ENCODE assay signal across 27 mouse cellular contexts in genomic region chr5:100568177-100568576, GRCm38 (mm10). TPM values are rescaled to one million over a fixed set of nuclear protein-coding genes. Genes with fewer than 3 reads are reported as not detected.
A peak's percentile ranks its signal among the peaks of the same experiment; 100 is the strongest.
DNase-seq lines count a peak whose midpoint lies in the region; ATAC-seq and TF ChIP-seq lines count a peak whose summit lies in the region.
"Had no signal": no experiment of that assay in that cellular context is flagged by ENCODE, and none has a peak within 500 bp of the region (broad histone marks: within the 10 kb centered on the region; RNA-seq: fewer than 3 reads in every experiment).

No protein-coding gene starts in this region.

- TF ChIP-seq CTCF in stomach, postnatal 0 days (IDR thresholded peaks at IDR 0.05; ENCODE audit: low read depth), result no peak

- no peak for ATAC-seq in kidney, embryonic 14.5 days (ENCODE audit: low FRiP score, low TSS enrichment)
- ATAC-seq in lung, embryonic 16.5 days (ENCODE audit: low read depth), result no peak
- ATAC-seq in liver, embryonic 15.5 days (ENCODE audit: insufficient read depth), result no peak
- ATAC-seq in stomach, postnatal 0 days (ENCODE audit: low FRiP score, low TSS enrichment), result no peak
- ATAC-seq: forebrain, embryonic 15.5 days; inflammation-experienced regulatory T-cells, adult 6 months had no signal

- no peak overlapping the region; the same call in 1 of the 2 replicates for H3K4me2 ChIP-seq in kidney, embryonic 14.5 days (replicated peaks; ENCODE audit: low read depth, low read length)
- H3K4me2 ChIP-seq in lung, embryonic 16.5 days (ENCODE audit: low read depth, low read length), result peak overlapping the region; percentile 36; the same call in 1 of the 2 replicates
- 0 out of 2 replicates have a peak overlapping the region, but pooled peaks have one; percentile 6 for H3K4me2 ChIP-seq in liver, embryonic 15.5 days
- H3K4me2 ChIP-seq in stomach, postnatal 0 days (replicated peaks; ENCODE audit: low read depth), result peak overlapping the region; percentile 34
- H3K4me2 ChIP-seq: forebrain, embryonic 15.5 days; heart, embryonic 13.5 days; hindbrain, embryonic 13.5 days; limb, embryonic 15.5 days; neural tube, embryonic 12.5 days had no signal

- WGBS in kidney, embryonic 14.5 days, result 47% methylated on average over 8 of the region's 8 CpGs
- WGBS in lung, embryonic 16.5 days, result 61% methylated on average over 8 of the region's 8 CpGs
- 36% methylated on average over 8 of the region's 8 CpGs for WGBS in liver, embryonic 15.5 days (ENCODE audit: insufficient replicate concordance)
- 41% methylated on average over 8 of the region's 8 CpGs for WGBS in stomach, postnatal 0 days

- TF ChIP-seq EP300 in stomach, postnatal 0 days (optimal IDR thresholded peaks at IDR 0.05), result no peak

- no peak overlapping the region for H3K9ac ChIP-seq in kidney, embryonic 14.5 days (ENCODE audit: low read depth, low read length)
- no peak overlapping the region for H3K9ac ChIP-seq in lung, embryonic 16.5 days (ENCODE audit: low read length)
- H3K9ac ChIP-seq in liver, embryonic 15.5 days, result no peak overlapping the region
- no peak overlapping the region for H3K9ac ChIP-seq in stomach, postnatal 0 days (ENCODE audit: low read length)
- H3K9ac ChIP-seq: forebrain, embryonic 15.5 days; heart, embryonic 13.5 days; hindbrain, embryonic 13.5 days; limb, embryonic 15.5 days; lung, embryonic 14.5 days; neural tube, embryonic 12.5 days had no signal

- peak overlapping the region; percentile 74; the same call in 1 of the 2 replicates for H3K27ac ChIP-seq in kidney, embryonic 14.5 days (ENCODE audit: low read depth, low read length)
- peak overlapping the region; percentile 45; the same call in 1 of the 2 replicates for H3K27ac ChIP-seq in lung, embryonic 16.5 days (ENCODE audit: low read length)
- H3K27ac ChIP-seq in liver, embryonic 15.5 days (replicated peaks), result no peak overlapping the region
- no peak overlapping the region for H3K27ac ChIP-seq in stomach, postnatal 0 days (replicated peaks)
- H3K27ac ChIP-seq: forebrain, embryonic 15.5 days; heart, embryonic 13.5 days; hindbrain, embryonic 13.5 days; limb, embryonic 15.5 days; neural tube, embryonic 12.5 days had no signal

- H3K4me3 ChIP-seq in kidney, embryonic 14.5 days (ENCODE audit: low read length), result no peak overlapping the region
- H3K4me3 ChIP-seq in lung, embryonic 16.5 days (ENCODE audit: low read length), result no peak overlapping the region
- no peak overlapping the region for H3K4me3 ChIP-seq in liver, embryonic 15.5 days (replicated peaks)
- no peak overlapping the region for H3K4me3 ChIP-seq in stomach, postnatal 0 days (ENCODE audit: low read depth, low read length)
- H3K4me3 ChIP-seq: forebrain, embryonic 15.5 days; heart, embryonic 13.5 days; hindbrain, embryonic 13.5 days; limb, embryonic 15.5 days; neural tube, embryonic 12.5 days had no signal

- H3K9me3 ChIP-seq in kidney, embryonic 14.5 days (ENCODE audit: control insufficient read depth, low read length), result no peaks in the 10 kb centered on the region
- no peaks in the 10 kb centered on the region for H3K9me3 ChIP-seq in lung, embryonic 16.5 days (ENCODE audit: control insufficient read depth, low read length)
- no peaks in the 10 kb centered on the region for H3K9me3 ChIP-seq in liver, embryonic 15.5 days (replicated peaks)
- no peaks in the 10 kb centered on the region for H3K9me3 ChIP-seq in stomach, postnatal 0 days (ENCODE audit: control insufficient read depth, low read length)
- H3K9me3 ChIP-seq: forebrain, embryonic 15.5 days; heart, embryonic 13.5 days; hindbrain, embryonic 13.5 days; limb, embryonic 15.5 days; neural tube, embryonic 12.5 days had no signal

- no peaks in the 10 kb centered on the region for H3K36me3 ChIP-seq in kidney, embryonic 14.5 days (ENCODE audit: control insufficient read depth, insufficient read depth, low read length)
- no peaks in the 10 kb centered on the region for H3K36me3 ChIP-seq in lung, embryonic 16.5 days (ENCODE audit: control insufficient read depth, insufficient read depth, low read length)
- no peaks in the 10 kb centered on the region for H3K36me3 ChIP-seq in liver, embryonic 15.5 days (replicated peaks)
- H3K36me3 ChIP-seq in stomach, postnatal 0 days (ENCODE audit: control insufficient read depth, insufficient read depth, low read length), result no peaks in the 10 kb centered on the region
- H3K36me3 ChIP-seq: forebrain, embryonic 15.5 days; heart, embryonic 13.5 days; hindbrain, embryonic 13.5 days; limb, embryonic 15.5 days; neural tube, embryonic 12.5 days had no signal

- DNase-seq in kidney, adult 18-20 months, result no peak
- DNase-seq in lung, postnatal 14 days, result no peak
- no peak for DNase-seq in stomach, postnatal 0 days (ENCODE audit: low spot score)
- DNase-seq in cerebellum, adult 8-10 months, result no peak
- DNase-seq in heart, postnatal 4 days, result no peak
- DNase-seq: adrenal gland, postnatal 10 days; cerebellum, adult 9-10 months; heart, adult 11 months; left cerebral cortex, postnatal 4 days; lung, embryonic 14.5 days; lung, postnatal 4 days; midbrain, embryonic 14.5 days; right cerebral cortex, postnatal 14 days; spleen, adult 18-20 months; thymus, adult 18-20 months; thymus, postnatal 36 days had no signal

- H3K27me3 ChIP-seq in kidney, embryonic 14.5 days (ENCODE audit: control insufficient read depth, insufficient read depth, low read length), result no peaks in the 10 kb centered on the region
- no peaks in the 10 kb centered on the region for H3K27me3 ChIP-seq in lung, embryonic 16.5 days (ENCODE audit: control insufficient read depth, insufficient read depth, low read depth, low read length)
- peaks cover 21% of the 10 kb centered on the region for H3K27me3 ChIP-seq in liver, embryonic 15.5 days
- no peaks in the 10 kb centered on the region for H3K27me3 ChIP-seq in stomach, postnatal 0 days (ENCODE audit: control insufficient read depth, insufficient read depth, low read length)
- H3K27me3 ChIP-seq: forebrain, embryonic 15.5 days; heart, embryonic 13.5 days; hindbrain, embryonic 13.5 days; limb, embryonic 15.5 days; neural tube, embryonic 12.5 days had no signal

- H3K4me1 ChIP-seq in kidney, embryonic 14.5 days (ENCODE audit: control insufficient read depth, insufficient read depth, low read length), result peaks cover 24% of the 10 kb centered on the region
- peaks cover 16% of the 10 kb centered on the region for H3K4me1 ChIP-seq in lung, embryonic 16.5 days (replicated peaks; ENCODE audit: control insufficient read depth, insufficient read depth, low read length)
- H3K4me1 ChIP-seq in liver, embryonic 15.5 days (replicated peaks), result peaks cover 27% of the 10 kb centered on the region
- peaks cover 3% of the 10 kb centered on the region; the same call in 1 of the 2 replicates for H3K4me1 ChIP-seq in stomach, postnatal 0 days (replicated peaks; ENCODE audit: control insufficient read depth, insufficient read depth)
- H3K4me1 ChIP-seq: forebrain, embryonic 15.5 days; hindbrain, embryonic 13.5 days; neural tube, embryonic 12.5 days had no signal

RNA-seq across cellular contexts. Expression of gene Plac8, which starts 3.9 kb away (rescaled TPM):
- polyA plus RNA-seq in kidney, embryonic 14.5 days (2014; fragmentation: Nextera tagmentation; extraction: Ambion mirVana), result 105 and 140 TPM in 2 replicates
- polyA plus RNA-seq in lung, embryonic 16.5 days (2015; fragmentation: Nextera tagmentation; extraction: Ambion mirVana), result 12.5 and 16.7 TPM in 2 replicates
- polyA plus RNA-seq in liver, embryonic 15.5 days (2015; fragmentation: Nextera tagmentation; extraction: Ambion mirVana), result 61.5 and 83.9 TPM in 2 replicates
- polyA plus RNA-seq in stomach, postnatal 0 days (2015; fragmentation: Nextera tagmentation; extraction: Ambion mirVana), result 379 and 398 TPM in 2 replicates
- total RNA-seq in heart, postnatal 4 days (2021), result 1 to 10 TPM; 2.8 to 3.0 TPM
- total RNA-seq: layer of hippocampus, postnatal 14 days; left cerebral cortex, adult 8-10 months had no signal

RNA-seq across cellular contexts. Expression of gene Cops4, which starts 50.1 kb away (rescaled TPM):
- polyA plus RNA-seq in kidney, embryonic 14.5 days (2014; fragmentation: Nextera tagmentation; extraction: Ambion mirVana), result 199 and 212 TPM in 2 replicates
- 165 and 174 TPM in 2 replicates for polyA plus RNA-seq in lung, embryonic 16.5 days (2015; fragmentation: Nextera tagmentation; extraction: Ambion mirVana)
- polyA plus RNA-seq in liver, embryonic 15.5 days (2015; fragmentation: Nextera tagmentation; extraction: Ambion mirVana), result 65.8 and 67.6 TPM in 2 replicates
- polyA plus RNA-seq in stomach, postnatal 0 days (2015; fragmentation: Nextera tagmentation; extraction: Ambion mirVana), result 106 and 107 TPM in 2 replicates
- total RNA-seq in heart, postnatal 4 days (2021), result 10 to 100 TPM; 91.8 to 92.3 TPM

Comparison
In these comparisons a context has a peak if more than half of its experiments do, and no peak if none do; other contexts are left out.
1. H3K27ac ChIP-seq: peak in kidney, embryonic 14.5 days (single experiment) and lung, embryonic 16.5 days (single experiment); none in liver, embryonic 15.5 days (single experiment) and stomach, postnatal 0 days (single experiment).